Mouse (Mus musculus): Measurements from ENCODE around the gene Ppp5c. TPM values are rescaled to one million over a fixed set of nuclear protein-coding genes. Genes with fewer than 3 reads are reported as not detected.
"Not testable (repeated sequence)": the region's sequence is repeated elsewhere in the genome, so short reads cannot be mapped to it uniquely, and the experiment has no call there.

Gene Ppp5c
- 135 and 142 TPM in 2 replicates for polyA plus RNA-seq (2016; fragmentation: Nextera tagmentation; extraction: Ambion mirVana)

DNA sequence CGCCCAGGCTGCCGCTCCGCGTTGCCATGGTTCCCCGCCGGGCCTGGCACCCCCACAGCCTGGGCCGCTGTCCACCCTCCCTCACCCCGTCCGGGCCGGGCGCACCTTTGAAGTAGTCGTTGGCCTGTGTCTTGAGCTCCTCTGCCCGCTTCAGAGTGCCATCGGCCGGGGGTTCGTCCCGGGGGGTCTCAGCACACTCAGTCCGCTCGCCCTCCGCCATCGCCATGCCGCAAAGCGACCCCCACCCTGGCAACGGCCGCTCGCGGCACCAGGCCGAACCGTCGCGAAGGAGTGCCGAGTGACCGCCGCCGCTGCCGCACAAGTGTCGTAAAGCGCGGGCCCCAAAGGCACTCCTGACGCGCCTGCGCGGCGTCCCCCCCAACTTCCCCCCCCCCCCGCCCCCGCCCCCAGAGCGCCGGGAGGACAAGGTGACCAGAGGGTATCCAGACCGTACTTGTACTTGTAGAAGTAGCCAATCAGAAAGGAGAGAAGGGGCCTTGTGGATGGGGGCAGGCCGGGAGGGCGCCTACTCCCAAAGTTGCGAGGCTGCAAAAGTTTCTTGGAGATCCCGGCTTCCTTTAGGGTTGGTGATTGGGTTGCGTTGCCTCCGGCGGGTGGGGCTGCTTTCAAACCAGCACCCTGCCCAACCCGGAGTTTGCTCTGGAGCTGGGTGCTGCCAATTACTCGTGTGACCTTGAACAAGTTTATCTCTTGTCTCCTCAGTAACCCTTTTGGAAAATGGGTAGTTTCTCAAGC, at the start of gene Ppp5c:
TSS of gene Ppp5c (minus strand) at position 337 of the 756 bp plus-strand sequence.
- DNase-seq (ENCODE audit: low spot score): peak; percentile 98
- under 1% methylated on average over 56 of the region's 58 CpGs for WGBS
- no peaks in the 10 kb centered on the region for H3K9me3 ChIP-seq (replicated peaks)
- H3K36me3 ChIP-seq: peaks cover 34% of the 10 kb centered on the region
- H3K27ac ChIP-seq (replicated peaks): peak within 1 kb of the TSS; percentile 96
- peaks cover 27% of the 10 kb centered on the region for H3K4me1 ChIP-seq
- H3K27me3 ChIP-seq (ENCODE audit: low read depth, poor library complexity, severe bottlenecking): peaks cover 5% of the 10 kb centered on the region; the same call in 1 of the 2 replicates
- H3K4me3 ChIP-seq: peak within 1 kb of the TSS; percentile 70

DNA sequence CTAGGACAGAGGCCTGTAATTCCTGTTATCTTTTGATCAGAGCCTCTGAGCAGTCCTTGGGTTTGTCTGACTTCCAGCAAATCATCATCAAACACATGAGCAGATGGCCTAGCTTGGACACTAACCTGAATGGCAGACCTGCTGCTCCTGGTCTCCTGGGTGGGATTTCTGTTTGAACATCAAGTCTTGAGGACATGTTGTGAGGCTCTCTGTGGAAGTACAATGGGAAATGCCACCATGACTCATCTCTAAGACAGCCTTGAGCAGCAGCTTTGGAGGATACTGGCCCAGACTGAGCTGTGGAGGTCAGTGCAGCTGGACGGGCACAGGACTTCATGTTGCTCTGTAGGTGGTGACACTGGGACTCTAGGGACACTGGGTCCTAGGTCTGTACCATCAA, 48.8 kb upstream of the Ppp5c start:
- Histone ChIP-seq H3K9me3 (replicated peaks) (peaks cover 6% of the 10 kb centered on the region; the same call in 1 of the 2 replicates), H3K27me3 (ENCODE audit: low read depth, poor library complexity, severe bottlenecking) (no peaks in the 10 kb centered on the region), H3K36me3 (no peaks in the 10 kb centered on the region), H3K4me1 (no peaks in the 10 kb centered on the region), H3K4me3 (no peak overlapping the region), H3K27ac (replicated peaks) (no peak overlapping the region)
- WGBS: 85% methylated on average over 1 of the region's 1 CpGs
- DNase-seq (ENCODE audit: low spot score): no peak

DNA sequence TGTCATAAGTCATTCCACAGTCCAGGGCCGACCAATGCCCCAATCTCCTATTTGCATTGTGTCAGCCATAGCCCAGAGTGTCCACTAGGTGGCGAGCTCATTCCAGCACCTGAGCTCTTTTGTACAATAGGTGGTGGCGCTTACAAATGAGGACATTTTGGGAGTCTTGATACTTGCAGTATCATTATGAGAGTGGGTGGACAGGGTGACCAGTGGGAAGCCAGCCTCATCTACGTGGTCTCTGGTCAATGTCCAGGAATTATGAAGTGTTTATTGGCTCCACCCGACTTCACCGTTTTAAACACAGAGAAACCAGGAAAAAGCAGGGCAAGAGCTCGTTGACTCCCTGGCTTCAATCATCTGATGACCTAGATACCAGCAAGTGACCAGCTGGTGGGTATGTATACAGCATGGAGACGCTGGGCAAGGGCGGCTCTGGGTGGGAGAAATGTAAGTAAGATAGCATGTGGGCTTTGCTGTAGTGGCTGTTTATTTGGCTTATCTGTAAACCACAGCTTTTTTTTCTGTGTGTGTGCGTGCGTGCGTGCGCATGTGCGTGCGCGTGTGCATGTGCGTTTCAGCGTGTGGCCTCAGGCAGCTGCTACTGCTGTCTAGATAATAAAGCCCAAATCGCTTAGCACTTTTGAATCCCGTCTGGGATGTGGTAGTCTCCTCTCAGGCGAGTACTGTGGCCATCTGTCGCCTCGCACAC, 46.3 kb upstream of the Ppp5c start, which contains the start of gene Psg16:
TSS of gene Psg16 (plus strand) at position 137 of the 712 bp plus-strand sequence.
- H3K36me3 ChIP-seq: no peaks in the 10 kb centered on the region
- no peak within 1 kb of the TSS for H3K27ac ChIP-seq (replicated peaks)
- H3K9me3 ChIP-seq (replicated peaks): peaks cover 6% of the 10 kb centered on the region; the same call in 1 of the 2 replicates
- 75% methylated on average over 23 of the region's 23 CpGs for WGBS
- H3K27me3 ChIP-seq (ENCODE audit: low read depth, poor library complexity, severe bottlenecking): no peaks in the 10 kb centered on the region
- H3K4me1 ChIP-seq: no peaks in the 10 kb centered on the region
- no peak within 1 kb of the TSS for H3K4me3 ChIP-seq
- DNase-seq (ENCODE audit: low spot score): peak; percentile 66

DNA sequence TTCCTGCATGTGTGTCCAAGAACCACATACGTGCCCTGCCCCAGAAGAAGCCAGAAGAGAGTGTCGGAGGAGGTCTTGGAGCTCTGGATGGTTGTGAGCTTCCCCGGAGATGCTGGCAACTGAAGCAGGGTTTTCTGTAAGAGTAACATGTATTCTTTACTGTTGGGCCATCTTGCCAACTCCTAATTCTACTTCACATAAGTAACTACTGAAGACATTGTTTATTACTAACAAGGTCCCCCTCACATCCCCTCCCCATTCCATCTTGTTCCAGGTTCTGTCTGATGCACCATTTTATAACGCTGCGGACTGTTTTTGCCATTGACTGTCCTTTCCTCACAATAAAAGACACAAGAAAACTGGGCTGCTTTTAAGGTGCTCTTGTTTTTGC, 45.8 kb upstream of the Ppp5c start:
- no peak for DNase-seq (ENCODE audit: low spot score)
- Histone ChIP-seq H3K9me3 (replicated peaks) (peaks cover 6% of the 10 kb centered on the region; the same call in 1 of the 2 replicates), H3K27me3 (ENCODE audit: low read depth, poor library complexity, severe bottlenecking) (no peaks in the 10 kb centered on the region), H3K4me3 (no peak overlapping the region), H3K27ac (replicated peaks) (no peak overlapping the region), H3K4me1 (no peaks in the 10 kb centered on the region), H3K36me3 (no peaks in the 10 kb centered on the region)
- 56% methylated on average over 5 of the region's 5 CpGs for WGBS

DNA sequence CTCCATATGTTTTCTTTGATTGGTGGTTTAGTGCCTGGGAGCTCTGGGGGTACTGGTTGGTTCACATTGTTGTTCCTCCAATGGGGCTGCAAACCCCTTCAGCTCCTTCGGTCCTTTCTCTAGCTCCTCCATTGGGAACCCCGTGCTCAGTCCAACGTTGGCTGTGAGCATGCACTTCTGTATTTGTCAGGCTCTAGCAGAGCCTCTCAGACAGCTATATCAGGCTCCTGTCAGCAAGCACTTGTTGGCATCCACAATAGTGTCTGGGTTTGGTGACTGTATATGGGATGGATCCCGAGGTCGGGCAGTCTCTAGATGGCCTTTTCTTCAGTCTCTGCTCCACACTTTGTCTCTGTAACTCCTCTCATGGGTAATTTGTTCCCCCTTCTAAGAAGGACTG, 39.9 kb upstream of the Ppp5c start:
- not testable (repeated sequence) for DNase-seq (ENCODE audit: low spot score); H3K4me3 ChIP-seq; H3K27ac ChIP-seq (replicated peaks); H3K9me3 ChIP-seq (replicated peaks); H3K4me1 ChIP-seq; H3K36me3 ChIP-seq
- WGBS: 69% methylated on average over 5 of the region's 5 CpGs
- peaks cover 11% of the 10 kb centered on the region for H3K27me3 ChIP-seq (ENCODE audit: low read depth, poor library complexity, severe bottlenecking)

DNA sequence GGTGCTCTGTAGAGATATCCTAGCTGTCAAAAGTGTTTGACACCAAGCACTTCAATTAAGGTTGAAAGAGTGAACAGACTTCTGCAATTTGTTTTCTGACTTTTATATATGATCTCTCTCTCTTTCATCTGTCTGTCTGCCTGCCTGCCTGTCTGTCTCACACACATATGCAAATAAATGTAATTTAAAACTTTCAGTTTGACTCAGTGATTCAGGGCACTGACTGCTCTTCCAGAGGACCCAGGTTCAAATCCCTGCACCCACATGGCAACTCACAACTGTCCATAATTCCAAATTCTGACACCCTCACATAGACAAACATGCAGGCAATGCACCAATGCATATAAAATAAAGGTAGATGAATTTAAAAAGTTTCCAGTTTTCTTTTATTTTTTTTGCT, 39.3 kb upstream of the Ppp5c start:
- H3K4me1 ChIP-seq: peaks cover 9% of the 10 kb centered on the region
- H3K27ac ChIP-seq (replicated peaks): no peak overlapping the region
- H3K4me3 ChIP-seq: no peak overlapping the region
- peaks cover 12% of the 10 kb centered on the region for H3K27me3 ChIP-seq (ENCODE audit: low read depth, poor library complexity, severe bottlenecking)
- no peak for DNase-seq (ENCODE audit: low spot score)
- no peaks in the 10 kb centered on the region for H3K36me3 ChIP-seq
- no peaks in the 10 kb centered on the region for H3K9me3 ChIP-seq (replicated peaks)

DNA sequence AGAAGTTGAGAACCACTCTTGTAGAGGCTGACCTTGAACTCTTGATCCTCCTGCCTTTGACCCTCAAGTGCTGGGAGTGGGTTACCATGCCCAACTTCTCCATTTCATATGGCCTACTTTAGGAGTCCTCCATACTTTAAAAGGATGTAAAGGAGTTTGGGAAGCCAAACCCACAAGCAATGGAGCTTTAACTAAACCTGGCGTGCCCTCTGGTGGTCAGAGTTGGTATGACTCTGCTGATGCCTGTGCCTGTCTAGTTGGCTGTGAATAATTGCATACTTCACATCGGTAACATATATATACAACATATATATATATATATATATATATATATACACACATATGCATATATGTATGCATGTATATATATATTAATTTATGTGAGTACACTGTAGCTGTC, 38.7 kb upstream of the Ppp5c start:
- Histone ChIP-seq H3K27me3 (ENCODE audit: low read depth, poor library complexity, severe bottlenecking) (peaks cover 17% of the 10 kb centered on the region), H3K36me3 (no peaks in the 10 kb centered on the region), H3K27ac (replicated peaks) (no peak overlapping the region), H3K4me1 (peaks cover 14% of the 10 kb centered on the region), H3K4me3 (no peak overlapping the region), H3K9me3 (replicated peaks) (no peaks in the 10 kb centered on the region)
- 18% methylated on average over 2 of the region's 2 CpGs for WGBS
- peak; percentile 70 for DNase-seq (ENCODE audit: low spot score)

DNA sequence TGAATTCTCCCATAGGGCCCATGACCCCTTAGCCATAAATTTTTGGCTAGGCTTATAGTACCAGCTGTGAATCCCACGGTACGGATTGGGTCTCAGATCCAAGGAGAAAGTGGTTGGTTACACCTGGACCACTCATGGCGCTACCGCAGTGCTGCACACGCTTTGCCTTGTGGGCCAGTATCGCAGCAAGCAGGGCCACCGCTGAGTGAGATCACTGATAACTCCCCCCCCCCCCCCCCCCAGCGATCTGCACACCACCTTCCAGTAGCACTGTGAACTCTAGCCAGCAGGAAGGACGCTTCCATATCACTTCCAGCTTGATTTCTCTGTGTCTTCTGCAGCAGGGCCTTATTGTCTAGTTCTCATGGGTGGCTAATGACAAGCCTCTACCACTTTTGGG, 37.9 kb upstream of the Ppp5c start:
- Histone ChIP-seq H3K27me3 (ENCODE audit: low read depth, poor library complexity, severe bottlenecking) (peaks cover 25% of the 10 kb centered on the region), H3K9me3 (replicated peaks) (no peaks in the 10 kb centered on the region), H3K4me3 (no peak overlapping the region), H3K4me1 (peaks cover 16% of the 10 kb centered on the region), H3K27ac (replicated peaks) (no peak overlapping the region), H3K36me3 (no peaks in the 10 kb centered on the region)
- no peak for DNase-seq (ENCODE audit: low spot score)
- 78% methylated on average over 9 of the region's 9 CpGs for WGBS

DNA sequence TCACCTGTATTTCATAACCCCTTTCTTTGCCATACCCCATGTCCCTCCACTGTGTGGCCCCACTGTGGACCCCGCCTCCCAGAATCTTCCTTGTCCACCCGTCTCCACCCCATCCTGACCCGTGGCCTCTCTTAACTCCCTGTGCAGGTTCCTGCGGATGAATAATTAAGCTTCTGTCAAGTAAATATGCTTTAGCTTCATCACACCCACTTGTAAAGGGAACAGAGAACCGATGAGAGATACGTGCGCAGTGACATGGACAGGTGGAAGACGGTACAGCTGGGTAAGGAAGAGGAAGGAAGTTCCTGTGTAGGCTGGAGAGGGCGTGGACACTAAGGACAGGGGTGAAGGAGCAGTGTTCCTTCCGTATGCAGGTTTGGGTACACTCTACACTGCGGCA, 35.1 kb upstream of the Ppp5c start:
- H3K9me3 ChIP-seq (replicated peaks): no peaks in the 10 kb centered on the region
- 19% methylated on average over 11 of the region's 11 CpGs for WGBS
- peak overlapping the region; percentile 57 for H3K4me3 ChIP-seq
- DNase-seq (ENCODE audit: low spot score): no peak
- H3K4me1 ChIP-seq: peaks cover 32% of the 10 kb centered on the region
- peaks cover 35% of the 10 kb centered on the region for H3K27me3 ChIP-seq (ENCODE audit: low read depth, poor library complexity, severe bottlenecking)
- no peaks in the 10 kb centered on the region for H3K36me3 ChIP-seq
- H3K27ac ChIP-seq (replicated peaks): 0 out of 2 replicates have a peak overlapping the region, but pooled peaks have one; percentile 69

DNA sequence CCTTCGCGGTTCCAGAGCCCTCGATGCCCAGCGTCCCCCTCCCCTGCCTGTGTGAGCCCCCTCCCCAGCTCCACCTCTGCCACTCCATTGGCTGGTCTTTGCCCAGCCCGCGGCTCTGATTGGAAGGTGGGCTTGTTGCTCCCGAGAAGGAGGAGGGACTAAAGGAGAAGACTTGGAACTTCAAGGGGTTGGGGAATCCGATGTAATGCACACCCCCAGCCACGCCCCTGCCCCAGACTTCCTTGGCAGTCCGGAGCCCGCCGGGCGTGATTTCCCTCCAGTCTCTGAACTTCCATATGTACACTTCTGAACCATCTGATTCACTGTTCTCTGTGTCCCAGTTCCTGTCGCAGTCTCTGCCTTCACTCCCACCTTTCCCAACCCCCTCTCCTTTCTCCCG, 34.7 kb upstream of the Ppp5c start, which contains the start of gene Hif3a:
TSS of gene Hif3a (minus strand) at position 39 of the 400 bp plus-strand sequence.
- DNase-seq (ENCODE audit: low spot score): peak; percentile 85
- H3K27ac ChIP-seq (replicated peaks): peak within 1 kb of the TSS; percentile 69
- no peaks in the 10 kb centered on the region for H3K9me3 ChIP-seq (replicated peaks)
- H3K27me3 ChIP-seq (ENCODE audit: low read depth, poor library complexity, severe bottlenecking): peaks cover 35% of the 10 kb centered on the region
- WGBS: under 1% methylated on average over 15 of the region's 15 CpGs
- H3K36me3 ChIP-seq: no peaks in the 10 kb centered on the region
- peaks cover 35% of the 10 kb centered on the region for H3K4me1 ChIP-seq
- H3K4me3 ChIP-seq: peak within 1 kb of the TSS; percentile 57

DNA sequence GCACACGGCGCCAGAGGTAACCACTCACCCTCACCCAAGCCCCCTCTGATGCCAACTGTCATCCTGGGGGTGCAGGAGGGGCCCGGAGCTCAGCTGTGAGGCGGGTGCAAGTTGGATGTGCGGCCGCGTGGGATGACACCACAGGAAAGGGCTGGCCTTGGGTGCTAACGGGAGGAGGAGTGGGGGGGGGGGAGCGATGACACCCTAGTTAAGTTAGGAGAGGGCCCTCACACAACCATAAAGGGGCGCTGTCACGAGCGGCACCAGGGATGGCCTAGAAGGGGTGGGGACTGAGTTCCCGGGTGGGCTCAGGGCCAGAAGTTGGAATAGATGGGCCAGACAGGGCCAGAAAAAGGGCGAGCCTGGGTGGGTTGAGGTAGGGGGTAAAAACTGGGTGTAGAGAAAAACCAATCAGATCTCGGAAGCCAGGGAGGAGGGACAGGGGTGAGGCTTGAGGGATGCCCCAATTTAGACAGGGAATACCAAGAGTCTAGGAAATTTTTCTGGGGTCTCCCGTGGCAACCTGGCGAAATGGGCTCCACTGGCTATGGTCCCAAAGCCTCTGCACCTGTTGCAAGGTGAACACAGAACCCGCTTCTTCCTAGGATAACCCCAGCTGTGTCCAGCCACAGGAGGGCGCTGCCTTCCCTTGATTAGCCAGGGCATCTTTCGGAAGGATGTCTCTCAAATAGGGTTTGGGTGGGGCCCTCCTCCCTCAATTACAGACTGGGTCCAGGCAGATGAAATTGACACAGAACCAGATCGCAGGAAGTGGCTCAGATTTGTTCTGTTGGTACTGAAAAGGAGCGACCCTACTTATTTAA, 33.3 kb upstream of the Ppp5c start:
- H3K4me1 ChIP-seq: peaks cover 43% of the 10 kb centered on the region
- WGBS: 85% methylated on average over 22 of the region's 22 CpGs
- no peak overlapping the region for H3K27ac ChIP-seq (replicated peaks)
- DNase-seq (ENCODE audit: low spot score): no peak
- no peaks in the 10 kb centered on the region for H3K36me3 ChIP-seq
- peaks cover 48% of the 10 kb centered on the region for H3K27me3 ChIP-seq (ENCODE audit: low read depth, poor library complexity, severe bottlenecking)
- 0 out of 2 replicates have a peak overlapping the region, but pooled peaks have one; percentile 57 for H3K4me3 ChIP-seq
- H3K9me3 ChIP-seq (replicated peaks): no peaks in the 10 kb centered on the region

DNA sequence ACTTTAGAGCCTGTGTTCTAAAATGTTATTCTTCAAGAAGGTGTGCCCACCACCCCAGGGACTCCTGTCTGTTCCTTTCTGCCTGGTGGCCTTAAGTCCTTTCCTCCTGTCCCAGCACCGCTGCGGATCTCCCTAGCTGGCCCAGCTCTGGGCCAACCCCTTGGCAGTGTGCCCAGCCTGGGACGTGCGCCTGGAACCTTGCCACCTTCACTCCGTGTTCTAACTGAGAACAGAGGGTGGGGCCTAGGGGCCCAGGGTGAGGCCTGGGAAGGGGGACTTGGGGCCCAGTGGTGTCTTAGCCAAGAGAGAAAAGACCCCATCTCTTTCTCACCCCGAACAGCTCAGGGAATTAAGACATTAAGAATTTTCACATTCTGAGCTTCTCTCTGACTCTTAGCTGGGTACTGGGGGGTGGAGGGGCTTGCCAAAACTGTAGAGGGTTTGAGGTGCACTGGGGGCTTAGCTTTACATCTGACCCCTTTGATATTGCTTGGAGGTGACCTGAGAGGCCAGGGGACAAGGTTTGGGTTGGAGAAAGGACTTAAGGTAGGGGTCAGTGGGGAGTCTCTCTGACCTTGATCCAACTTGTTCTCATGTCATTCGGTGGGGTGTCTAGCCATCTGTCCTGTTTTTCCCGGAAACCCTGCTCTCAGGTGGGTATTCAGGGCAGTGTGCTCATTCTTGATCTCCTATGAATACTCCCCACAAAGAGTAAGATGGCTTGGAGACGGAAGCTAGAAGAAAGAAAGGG, 32.5 kb upstream of the Ppp5c start:
- Histone ChIP-seq H3K36me3 (no peaks in the 10 kb centered on the region), H3K27ac (replicated peaks) (0 out of 2 replicates have a peak overlapping the region, but pooled peaks have one; percentile 25), H3K4me1 (peaks cover 47% of the 10 kb centered on the region), H3K4me3 (no peak overlapping the region), H3K27me3 (ENCODE audit: low read depth, poor library complexity, severe bottlenecking) (peaks cover 52% of the 10 kb centered on the region), H3K9me3 (replicated peaks) (no peaks in the 10 kb centered on the region)
- DNase-seq (ENCODE audit: low spot score): no peak
- 80% methylated on average over 9 of the region's 9 CpGs for WGBS

Data from midbrain, embryonic 10.5 days (tissue).